Mouse (Mus musculus): Measurements from ENCODE around the gene Ndufs1. TPM values are rescaled to one million over a fixed set of nuclear protein-coding genes. Genes with fewer than 3 reads are reported as not detected.
"Not testable (repeated sequence)": the region's sequence is repeated elsewhere in the genome, so short reads cannot be mapped to it uniquely, and the experiment has no call there.

Gene Ndufs1
- total RNA-seq, 2 experiments from 2014 or later: 670 to 683 TPM

DNA sequence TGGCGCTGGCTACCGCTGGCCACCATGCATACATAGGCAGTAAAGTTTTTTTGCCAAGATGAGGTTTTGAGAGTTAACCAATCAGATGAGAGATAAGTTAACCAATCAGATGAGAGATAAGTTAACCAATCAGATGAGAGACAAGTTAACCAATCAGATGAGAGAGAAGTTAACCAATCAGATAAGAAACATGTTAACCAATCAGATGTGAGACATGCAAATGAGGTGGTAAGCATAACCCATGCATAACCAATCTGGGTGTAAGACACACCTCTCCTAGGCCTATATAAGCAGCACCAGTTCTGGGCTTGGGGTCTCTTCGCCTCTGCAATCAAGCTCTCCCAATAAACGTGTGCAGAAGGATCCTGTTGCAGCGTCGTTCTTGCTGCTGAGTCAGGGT, 8.8 kb upstream of the Ndufs1 start:
- intact Hi-C loops (cut with DNase I); DNase-seq: not testable (repeated sequence)

DNA sequence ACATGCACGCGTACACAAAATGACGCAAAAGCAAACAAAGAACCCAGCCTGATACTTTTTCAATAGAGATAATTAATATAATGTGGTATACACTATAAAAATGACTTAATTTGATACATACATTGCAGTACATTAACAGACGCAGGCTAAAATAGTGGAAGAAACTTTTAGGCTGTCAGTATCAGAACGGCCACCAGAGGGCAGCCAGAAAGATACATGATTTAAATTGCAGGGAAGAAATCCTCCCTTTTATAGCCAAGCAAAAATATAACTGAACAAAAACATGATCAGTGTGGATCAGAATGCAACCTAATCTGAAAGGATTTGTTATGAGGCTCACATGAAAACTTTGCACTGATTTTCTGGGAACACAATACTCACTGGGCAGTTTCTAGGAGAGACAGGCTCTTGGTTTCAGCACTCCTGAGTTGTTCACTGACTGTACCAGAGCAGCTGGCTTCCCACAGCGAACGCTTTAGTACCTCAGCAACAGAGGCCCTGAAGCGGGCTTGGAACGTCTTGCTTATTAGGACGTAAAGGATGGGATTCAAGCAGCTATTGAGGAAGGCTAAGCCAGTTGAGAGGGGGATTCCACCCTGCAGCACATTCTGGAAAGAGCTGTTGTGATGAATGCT, 6.1 kb upstream of the Ndufs1 start:
- intact Hi-C loops (cut with DNase I): loop anchor here (2.0 kb wide), 1 partner anchor 70 kb away; no protein-coding TSS in a partner anchor
- DNase-seq: peak; percentile 60 to 75

DNA sequence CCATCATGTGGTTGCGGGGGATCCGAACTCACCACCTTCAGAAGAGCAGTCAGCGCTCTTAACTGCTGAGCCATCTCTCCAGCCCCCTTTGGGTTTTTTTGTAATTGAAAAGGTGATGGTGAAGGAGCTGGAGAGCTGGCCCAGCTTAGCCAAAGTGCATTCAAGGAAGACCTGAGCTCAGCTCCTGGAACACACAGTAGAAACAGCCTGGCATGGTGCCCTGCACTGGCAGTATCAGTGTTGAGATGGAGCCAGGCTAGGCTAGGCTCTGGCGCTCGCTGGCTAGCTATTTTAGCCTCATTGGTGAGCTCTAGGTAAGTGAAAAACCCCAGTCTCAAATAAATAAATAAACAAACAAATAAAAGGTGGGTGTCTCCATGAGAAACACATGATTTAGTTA, 5.6 kb upstream of the Ndufs1 start:
- intact Hi-C loops (cut with DNase I): loop anchor here (2.0 kb wide), 1 partner anchor 71 kb away; no protein-coding TSS in a partner anchor

DNA sequence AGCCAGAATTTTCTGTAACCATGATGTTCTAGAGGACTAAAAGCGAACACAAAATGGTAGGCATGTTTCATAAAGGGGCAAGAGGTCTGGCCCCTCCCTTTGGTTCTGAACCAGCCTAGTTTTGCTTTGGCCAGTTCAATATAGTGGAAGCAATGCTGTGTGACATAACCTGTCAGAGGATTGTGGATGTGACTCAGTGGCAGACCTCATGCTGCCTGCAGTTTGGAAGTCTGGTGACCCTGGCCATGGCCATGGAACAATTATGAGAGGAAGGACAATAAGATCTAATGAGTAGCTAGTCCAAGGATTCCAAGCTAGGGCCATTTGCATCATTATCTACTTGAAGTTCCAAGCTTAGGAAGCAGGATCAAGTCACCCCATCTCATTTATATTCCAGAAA, 4.8 kb upstream of the Ndufs1 start:
- intact Hi-C loops (cut with DNase I): no loop called here

More for the DNA sequence above, 5.6 kb upstream of the Ndufs1 start:
- peak; percentile 82 to 85 for DNase-seq

DNA sequence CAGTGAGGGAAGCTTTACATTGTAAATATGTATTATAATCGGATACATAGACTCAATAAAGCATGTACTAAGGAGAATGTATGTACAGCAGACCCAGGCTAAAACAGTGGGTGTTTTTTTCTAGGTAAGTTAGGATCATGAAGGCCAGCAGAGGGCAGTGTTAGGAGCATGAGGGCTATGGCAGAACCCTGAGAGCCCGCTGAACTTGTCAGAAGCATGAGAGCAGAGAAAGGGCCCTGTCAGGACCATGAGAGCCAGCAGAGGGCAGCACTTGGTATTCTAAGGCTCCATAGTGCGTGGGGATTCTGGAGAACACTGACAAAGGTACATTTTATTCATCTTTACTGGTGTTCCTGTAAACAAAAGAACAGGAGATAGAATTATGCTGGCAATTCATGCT, 4.4 kb upstream of the Ndufs1 start:
- intact Hi-C loops (cut with DNase I): no loop called here
- DNase-seq: peak; percentile 95 to 96

More for the DNA sequence above, 4.8 kb upstream of the Ndufs1 start:
- DNase-seq: no peak

DNA sequence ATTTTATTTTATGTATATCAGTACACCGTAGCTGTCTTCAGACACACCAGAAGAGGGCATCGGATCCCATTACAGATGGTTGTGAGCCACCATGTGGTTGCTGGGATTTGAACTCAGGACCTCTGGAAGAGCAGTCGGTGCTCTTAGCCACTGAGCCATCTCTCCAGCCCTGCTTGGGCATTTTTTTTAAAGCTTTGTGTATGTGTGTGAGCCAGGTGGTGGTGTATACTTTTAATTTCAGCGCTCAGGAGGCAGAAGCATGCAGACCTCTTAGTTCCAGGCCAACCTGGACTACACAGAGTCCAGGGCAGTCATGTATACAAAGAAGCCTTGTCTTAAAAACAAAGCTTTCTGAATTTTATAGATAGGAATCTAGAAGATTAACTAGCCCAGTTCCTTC, 3.9 kb upstream of the Ndufs1 start:
- DNase-seq; intact Hi-C loops (cut with DNase I): not testable (repeated sequence)

DNA sequence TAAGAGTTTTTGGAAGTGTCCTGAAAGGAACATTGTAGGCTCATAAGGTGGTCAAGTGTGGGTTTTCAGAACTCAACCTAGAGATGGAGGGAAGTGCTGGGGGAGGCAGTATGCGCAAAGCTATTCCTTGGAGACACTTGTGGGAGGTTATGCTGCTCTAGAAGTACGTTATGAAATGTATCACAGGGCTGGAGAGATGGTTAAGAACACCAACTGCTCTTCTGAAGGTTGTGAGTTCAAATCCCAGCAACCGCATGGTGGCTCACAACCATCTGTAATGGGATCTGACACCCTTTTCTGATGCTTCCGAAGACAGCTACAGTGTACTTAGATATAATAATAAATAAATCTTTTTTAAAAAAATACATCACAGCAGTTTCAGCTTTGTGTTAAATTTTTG, 3.5 kb upstream of the Ndufs1 start:
- DNase-seq: no peak
- intact Hi-C loops (cut with DNase I): no loop called here

DNA sequence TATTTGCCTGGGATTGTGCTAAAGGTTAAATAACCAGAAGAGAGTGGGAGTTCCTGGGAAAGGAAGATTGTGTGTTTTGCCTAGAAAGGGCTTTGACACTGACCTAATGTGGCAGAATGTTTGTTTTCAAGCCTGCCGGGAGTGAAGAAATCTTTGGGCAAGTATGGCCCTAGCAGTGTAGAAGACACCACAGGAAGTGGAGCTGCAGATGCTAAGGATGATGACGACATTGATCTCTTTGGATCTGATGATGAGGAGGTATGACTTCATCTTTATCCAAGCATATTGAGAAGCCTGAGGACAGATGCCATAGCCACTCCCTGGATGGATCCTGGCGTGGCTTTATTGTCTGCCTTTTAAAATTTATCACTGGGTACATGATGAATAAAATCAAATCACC, 1.7 kb upstream of the Ndufs1 start:
- intact Hi-C loops (cut with DNase I): no loop called here

DNA sequence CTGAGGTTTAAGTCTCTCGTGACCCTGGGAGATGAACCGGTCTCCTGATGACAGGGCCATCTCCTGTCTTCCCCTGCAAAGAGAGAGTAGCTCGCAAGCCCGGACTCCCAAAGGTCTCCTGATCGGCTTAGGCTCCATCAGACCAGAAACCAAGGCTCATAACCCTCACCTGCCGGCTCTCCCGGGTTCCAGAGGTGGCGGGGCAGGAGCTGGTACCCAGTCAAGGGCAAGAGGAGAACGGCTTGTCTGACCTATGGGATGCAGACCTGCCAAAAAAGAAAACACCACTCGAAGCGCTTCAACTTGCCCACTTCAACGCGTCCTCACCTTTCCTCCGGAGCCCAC, 402 bp downstream of the Ndufs1 start:
- intact Hi-C loops (cut with DNase I): no loop called here
- DNase-seq: no peak

More for the DNA sequence above, 1.7 kb upstream of the Ndufs1 start:
- no peak for DNase-seq

DNA sequence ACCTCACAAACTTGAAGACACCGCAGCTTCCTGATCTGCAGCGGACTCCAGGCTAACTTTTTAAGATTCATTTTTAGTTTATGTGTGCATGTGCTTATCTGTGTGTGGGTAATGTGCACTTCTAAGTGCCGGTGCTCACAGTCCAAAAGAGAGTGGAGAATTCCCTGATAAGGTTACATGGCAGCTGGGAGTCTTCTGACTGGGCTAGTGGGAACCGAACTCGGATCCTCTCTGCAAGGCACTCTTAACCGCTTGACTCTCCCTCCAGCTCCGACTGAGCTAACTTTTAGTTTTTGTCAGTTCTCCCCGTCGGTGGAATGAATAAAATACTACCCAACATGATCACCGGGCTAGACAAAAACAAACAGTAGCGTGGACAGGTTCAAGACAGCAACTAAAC, 780 bp downstream of the Ndufs1 start:
- peak in 1 of 2 experiments; percentile 53 for DNase-seq
- intact Hi-C loops (cut with DNase I): no loop called here

DNA sequence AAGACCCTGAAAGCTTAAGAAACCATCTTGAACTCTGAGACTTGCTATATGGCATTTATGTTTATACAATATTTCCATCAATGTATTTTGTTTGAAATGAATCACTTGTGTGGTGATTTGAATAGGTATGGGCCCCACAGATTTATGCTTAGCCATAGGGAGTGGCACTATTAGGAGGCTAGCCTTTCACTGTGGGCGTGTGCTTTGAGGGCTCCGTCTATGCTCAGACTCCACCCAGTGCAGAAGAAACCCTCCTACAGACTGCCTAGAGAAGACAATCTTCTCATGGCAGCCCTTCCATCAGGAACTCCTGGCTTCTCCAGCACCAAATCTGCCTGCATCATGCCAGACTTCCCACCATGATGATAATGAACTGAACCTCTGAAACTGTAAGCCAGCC, 8.0 kb downstream of the Ndufs1 start:
- no peak for DNase-seq
- intact Hi-C loops (cut with DNase I): no loop called here

DNA sequence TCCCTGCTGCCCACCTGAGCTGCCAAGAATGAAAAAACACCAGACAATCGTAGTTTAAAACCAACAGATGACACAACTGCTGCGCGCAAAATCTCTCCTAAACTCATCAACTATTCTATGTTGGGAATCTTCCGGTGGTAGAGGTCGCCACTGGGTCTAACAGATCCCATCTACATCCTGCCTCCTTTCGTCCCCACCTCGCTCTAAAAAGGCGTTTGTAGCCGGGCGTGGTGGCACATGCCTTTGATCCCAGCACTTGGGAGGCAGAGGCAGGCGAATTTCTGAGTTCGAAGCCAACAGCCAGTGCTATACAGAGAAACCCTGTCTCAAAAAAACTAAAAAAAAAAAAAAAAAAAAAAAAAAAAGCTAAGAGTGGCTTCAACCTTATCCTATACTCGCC, 36.4 kb downstream of the Ndufs1 start:
- intact Hi-C loops (cut with DNase I): no loop called here
- no peak for DNase-seq

DNA sequence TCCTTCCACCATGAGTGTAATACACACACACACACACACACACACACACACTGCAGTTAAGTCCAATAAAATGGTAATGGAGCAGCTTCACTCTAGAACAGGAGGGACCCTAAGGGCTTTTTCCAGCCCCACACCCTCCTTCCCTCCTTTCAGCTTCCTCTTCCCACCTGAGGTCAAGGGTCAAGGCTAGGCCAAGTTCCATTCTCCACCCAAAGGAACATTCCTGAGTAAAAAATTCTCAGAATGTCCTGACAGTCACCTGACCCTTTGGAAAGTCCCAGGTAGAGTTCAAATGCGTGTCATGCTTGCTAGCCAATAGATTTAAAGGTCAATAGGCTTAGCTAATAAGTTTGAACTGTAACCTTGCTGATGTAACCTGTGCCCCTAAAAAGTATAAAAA, 38.0 kb downstream of the Ndufs1 start:
- DNase-seq; intact Hi-C loops (cut with DNase I): not testable (repeated sequence)

DNA sequence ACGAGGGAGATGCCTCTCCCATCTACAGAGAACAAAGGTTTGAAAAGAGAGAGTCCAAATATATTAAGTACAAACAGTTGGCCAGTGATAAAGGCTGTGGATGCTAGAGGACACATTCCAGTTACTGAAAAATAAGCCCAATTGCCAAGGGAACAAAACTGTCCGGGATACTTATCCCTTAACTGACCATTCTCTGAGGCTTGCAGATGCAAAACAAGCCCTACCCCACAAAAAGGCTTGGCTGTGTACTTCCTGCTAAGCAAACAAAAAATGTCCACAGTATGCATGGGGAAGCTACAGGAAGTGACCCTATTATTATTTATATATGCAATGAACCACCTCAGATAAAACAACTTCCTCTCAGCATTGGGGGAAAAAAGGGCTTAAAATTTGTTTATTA, 38.7 kb downstream of the Ndufs1 start:
- no peak for DNase-seq
- intact Hi-C loops (cut with DNase I): no loop called here

DNA sequence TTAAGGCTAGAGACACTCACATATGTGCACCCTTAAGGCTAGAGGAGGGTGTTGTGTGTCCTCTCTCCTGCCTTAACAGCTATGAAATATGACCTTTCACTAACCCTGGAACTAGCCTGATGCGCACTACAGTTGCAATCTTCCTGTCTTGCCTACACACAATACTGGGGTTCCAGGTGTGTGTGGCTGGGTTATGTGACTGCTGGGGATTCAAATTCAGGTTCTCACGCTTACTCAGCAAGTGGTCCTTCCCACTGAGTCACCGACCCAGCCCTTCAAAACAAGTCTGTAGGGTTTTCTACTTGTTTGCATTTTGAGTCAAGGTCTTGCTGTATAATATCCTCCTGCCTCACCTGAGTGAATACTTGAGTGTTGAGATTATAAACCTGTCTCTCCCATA, 42.1 kb downstream of the Ndufs1 start:
- DNase-seq: no peak
- intact Hi-C loops (cut with DNase I): no loop called here

DNA sequence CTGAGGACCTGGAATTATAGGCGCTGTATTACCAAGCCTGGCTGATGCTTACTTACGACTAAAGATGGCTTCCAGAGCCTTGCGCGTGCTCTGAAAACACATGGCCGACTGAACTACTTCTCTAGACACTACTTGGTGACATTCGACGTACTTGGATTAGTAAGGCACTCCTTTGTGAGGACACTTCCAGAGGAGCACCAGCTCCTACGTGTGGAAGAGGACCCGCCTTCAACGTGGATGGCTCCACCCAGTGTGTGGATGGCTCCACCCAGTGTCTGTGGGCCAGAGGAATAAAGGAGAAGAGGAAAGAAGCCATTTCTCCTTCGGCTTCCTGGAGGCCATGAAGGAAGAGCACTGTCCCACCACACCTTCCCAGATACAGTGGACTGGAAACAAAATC, 44.9 kb downstream of the Ndufs1 start:
- intact Hi-C loops (cut with DNase I): no loop called here

DNA sequence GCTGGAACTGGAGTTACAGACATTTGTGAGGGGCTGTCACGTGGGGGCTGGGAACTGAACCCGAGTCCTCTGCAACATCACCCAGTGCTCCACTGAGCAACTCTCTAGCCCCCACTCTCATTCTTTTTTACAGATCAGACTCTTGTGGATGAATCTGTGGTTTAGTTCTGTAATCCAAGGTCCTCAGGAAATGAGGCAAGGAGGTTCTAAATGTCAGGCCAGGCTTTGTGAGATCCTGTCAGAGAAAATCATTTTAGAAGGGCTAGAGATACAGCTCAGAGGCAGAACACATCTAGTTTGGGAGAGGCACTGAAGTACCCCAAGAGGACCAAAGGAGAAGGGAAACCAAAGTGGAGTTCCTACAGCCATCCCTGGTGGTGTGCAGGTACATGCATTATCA, 45.8 kb downstream of the Ndufs1 start:
- intact Hi-C loops (cut with DNase I): no loop called here
- no peak for DNase-seq

More for the DNA sequence above, 44.9 kb downstream of the Ndufs1 start:
- DNase-seq: no peak

DNA sequence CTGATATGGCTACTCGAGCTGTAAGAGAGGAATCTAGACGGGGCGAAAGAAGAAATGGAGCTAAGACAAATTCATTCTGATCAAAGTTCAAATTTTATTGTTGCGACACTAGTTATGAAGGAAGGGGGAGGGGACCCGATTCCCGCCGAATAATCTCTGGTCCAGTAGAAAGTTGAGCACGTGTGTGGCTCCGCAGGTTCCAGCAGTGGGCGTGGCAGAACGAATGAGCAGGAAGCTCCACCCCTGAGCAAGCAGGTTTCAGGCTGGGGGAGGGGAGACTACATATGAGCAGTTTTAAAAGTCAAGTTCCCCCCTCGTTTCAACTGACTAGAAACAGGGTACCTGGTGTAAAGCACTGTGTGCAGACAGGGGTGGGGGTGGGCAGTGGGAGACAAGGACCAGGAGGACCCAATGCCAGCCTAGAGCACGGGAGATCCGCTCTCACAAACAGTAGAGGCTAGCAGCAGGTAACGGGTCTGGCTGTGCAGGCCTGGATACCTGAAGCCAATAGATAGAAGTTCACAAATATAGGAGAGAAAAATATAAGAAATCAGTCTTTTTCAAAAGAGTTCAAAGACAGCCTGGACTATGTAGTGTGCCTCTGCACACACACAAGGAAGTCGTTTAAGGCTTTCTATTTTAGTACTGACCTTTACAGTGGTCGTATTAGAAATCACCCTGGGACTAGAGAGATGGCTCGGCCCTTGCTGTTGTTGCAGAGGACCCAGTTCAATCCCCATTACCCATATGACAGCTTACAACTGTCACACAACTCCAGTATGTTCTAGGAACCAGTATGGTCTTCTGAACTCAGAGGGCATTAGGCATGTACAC, 46.6 kb downstream of the Ndufs1 start:
- peak in 1 of 2 experiments; percentile 11 for DNase-seq
- intact Hi-C loops (cut with DNase I): no loop called here

DNA sequence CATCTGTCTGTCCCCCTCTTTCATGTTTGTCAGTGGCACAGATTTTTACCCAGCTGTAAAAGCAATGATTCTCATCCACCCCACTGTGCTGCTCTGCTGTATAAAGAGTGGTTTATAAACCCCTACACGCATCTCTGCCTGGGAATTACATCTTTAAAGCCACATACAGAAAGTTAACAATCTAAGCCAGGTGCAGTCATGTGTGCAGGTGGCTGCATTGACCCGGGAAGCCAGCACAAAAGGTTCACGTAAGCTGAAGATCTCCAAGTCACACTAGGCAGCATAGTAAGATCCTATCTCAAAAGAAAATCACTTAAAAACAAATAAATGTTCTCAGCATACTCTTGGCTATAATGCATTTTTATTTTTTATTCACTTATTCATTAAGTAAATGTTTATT, 47.4 kb downstream of the Ndufs1 start:
- no peak for DNase-seq
- intact Hi-C loops (cut with DNase I): no loop called here

DNA sequence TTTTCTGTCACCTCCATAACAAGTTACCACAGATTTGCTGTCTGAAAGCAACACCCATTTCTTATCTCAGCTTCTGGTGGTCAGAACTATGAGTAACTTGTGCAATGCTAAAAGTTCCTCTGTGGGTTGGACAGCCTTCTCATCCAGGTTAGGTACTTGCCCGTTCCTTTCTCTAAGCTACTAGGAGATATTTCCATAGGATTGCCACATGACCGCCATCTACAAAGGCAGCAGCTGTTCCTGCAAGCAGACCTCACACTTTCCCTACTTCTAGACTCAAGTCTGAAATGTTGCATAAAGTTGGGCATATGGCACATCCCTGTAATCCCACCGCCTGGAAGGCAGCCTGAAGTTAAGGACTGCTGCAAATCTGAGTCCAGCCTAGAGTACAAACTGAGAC, 50.4 kb downstream of the Ndufs1 start:
- no peak for DNase-seq
- intact Hi-C loops (cut with DNase I): no loop called here

DNA sequence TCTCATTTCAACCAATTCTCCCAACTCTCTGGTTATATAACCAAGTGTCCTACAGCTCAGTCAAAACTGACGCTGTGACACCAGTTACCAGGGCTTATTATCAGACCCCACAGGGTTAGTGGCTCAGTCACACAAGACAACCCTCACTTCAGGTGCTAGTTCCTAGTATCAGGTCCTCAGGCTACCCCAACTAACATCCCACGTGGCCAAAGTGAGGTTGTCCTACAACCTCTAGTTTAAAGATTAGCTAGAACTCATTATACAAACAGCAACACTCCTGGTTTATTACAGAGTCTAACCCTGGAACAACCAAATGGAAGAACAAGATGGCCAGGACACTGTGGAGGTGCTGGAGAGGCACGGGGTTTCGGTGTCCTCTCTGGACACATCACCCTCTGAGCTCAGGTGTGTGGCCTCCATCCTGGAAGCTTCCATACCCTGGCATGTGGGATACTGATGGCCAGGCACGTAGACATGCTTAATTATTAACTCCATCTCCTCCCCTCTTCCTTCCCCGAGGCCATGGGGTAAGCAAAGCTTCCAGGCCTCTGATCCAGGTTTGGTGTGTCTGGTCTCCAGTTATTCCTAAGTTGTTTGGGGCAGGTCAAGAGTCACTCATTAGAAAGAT, 52.7 kb downstream of the Ndufs1 start:
- intact Hi-C loops (cut with DNase I): no loop called here
- DNase-seq: no peak

DNA sequence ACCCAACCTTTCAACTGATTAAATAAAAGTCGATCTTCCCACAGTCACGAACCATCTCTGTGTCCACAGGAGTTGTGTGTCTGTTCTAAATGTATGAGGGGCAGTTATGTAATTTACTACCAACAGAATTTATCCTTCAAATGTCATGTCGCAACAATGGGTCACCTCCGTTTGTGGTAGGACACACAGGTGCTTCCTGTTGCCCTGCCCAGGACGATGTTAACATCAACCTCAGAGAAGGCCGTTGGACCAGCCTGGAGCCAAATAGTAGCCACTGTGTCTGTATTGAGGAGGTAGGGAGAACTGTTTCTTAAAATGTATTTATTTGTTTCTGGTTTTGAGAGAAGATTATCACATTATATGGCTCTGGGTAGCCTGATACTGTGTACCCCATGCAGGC, 54.6 kb downstream of the Ndufs1 start:
- no peak for DNase-seq
- intact Hi-C loops (cut with DNase I): no loop called here
